Mouse (Mus musculus): ENCODE results near the gene Cct2.

- TF ChIP-seq POLR2A (IDR thresholded peaks at IDR 0.05; ENCODE audit: borderline replicate concordance, extremely low read depth, insufficient read depth, insufficient read length, poor library complexity, severe bottlenecking) (no peak), CTCF (IDR thresholded peaks at IDR 0.05; ENCODE audit: borderline replicate concordance, extremely low read depth, insufficient read depth, insufficient read length) (no peak)
These were observed 21.3 kb downstream of the Cct2 start for GRCm38 (mm10) chr10:117042295-117042694.
